Mouse (Mus musculus) limb, embryonic 13.5 days (tissue): ENCODE measurements around the gene Nek8. TPM values are rescaled to one million over a fixed set of nuclear protein-coding genes. Genes with fewer than 3 reads are reported as not detected.

Experiments used
- ATAC-seq: fragments of 200-750 bp; cut with Nextera tagmentation; 2 replicates; pipeline ENCODE4 v1.8.0; 2017; ENCODE audit warnings: low read depth, moderate number of reproducible peaks, moderate TSS enrichment; ENCODE audit not compliant: low FRiP score
- H3K27ac ChIP-seq: fragments of 300-500 bp; sonication (generic); 2 replicates; pipeline ENCODE4 v1.5.1; 2015; ENCODE audit warnings: inconsistent platforms, mild to moderate bottlenecking, moderate library complexity
- H3K27me3 ChIP-seq: fragments of 300-500 bp; sonication (generic); 2 replicates; pipeline ENCODE4 v1.6.1; 2015; ENCODE audit warnings: mild to moderate bottlenecking, inconsistent platforms
- H3K36me3 ChIP-seq: fragments of 300-500 bp; sonication (generic); 2 replicates; pipeline ENCODE4 v1.6.1; 2015; ENCODE audit warnings: inconsistent platforms, mild to moderate bottlenecking, moderate library complexity
- H3K4me1 ChIP-seq: fragments of 300-500 bp; sonication (generic); 2 replicates; pipeline ENCODE4 v1.6.1; 2015; ENCODE audit warnings: inconsistent platforms
- H3K4me2 ChIP-seq: fragments of 300-500 bp; sonication (generic); replicated peaks from 2 replicates; pipeline ENCODE4 v1.6.1; 2015; ENCODE audit warnings: inconsistent platforms, mild to moderate bottlenecking, moderate library complexity
- H3K4me3 ChIP-seq: fragments of 300-500 bp; sonication (generic); 2 replicates; pipeline ENCODE4 v1.5.1; 2015; ENCODE audit warnings: moderate library complexity, mild to moderate bottlenecking, inconsistent platforms
- H3K9ac ChIP-seq: fragments of 300-500 bp; sonication (generic); 2 replicates; pipeline ENCODE4 v1.6.1; 2015; ENCODE audit warnings: mild to moderate bottlenecking, inconsistent platforms
- H3K9me3 ChIP-seq: fragments of 300-500 bp; sonication (generic); 2 replicates; pipeline ENCODE4 v1.6.1; 2016; ENCODE audit warnings: inconsistent platforms
- WGBS: fragments of 180-500 bp; shearing (Covaris S2); methylation state at CpG from one replicate; pipeline ENCODE4 v1.1.7; 2015; 5-methylcytosine and 5-hydroxymethylcytosine counted together
- microRNA-seq: library from miRNA; unstranded; fragments of <30 nt; microRNA quantifications from one replicate; pipeline ENCODE4, GENCODE M21; 2016
- polyA plus RNA-seq: library from polyadenylated mRNA; unstranded; fragments of >200 nt; fragmentation: Nextera tagmentation; extraction: Ambion mirVana; gene quantifications from 2 replicates; pipeline ENCODE4 v1.2.1, GENCODE M21; 2015

Gene Nek8
- polyA plus RNA-seq, 1 experiment from 2014 or later, result 20.1 TPM

DNA sequence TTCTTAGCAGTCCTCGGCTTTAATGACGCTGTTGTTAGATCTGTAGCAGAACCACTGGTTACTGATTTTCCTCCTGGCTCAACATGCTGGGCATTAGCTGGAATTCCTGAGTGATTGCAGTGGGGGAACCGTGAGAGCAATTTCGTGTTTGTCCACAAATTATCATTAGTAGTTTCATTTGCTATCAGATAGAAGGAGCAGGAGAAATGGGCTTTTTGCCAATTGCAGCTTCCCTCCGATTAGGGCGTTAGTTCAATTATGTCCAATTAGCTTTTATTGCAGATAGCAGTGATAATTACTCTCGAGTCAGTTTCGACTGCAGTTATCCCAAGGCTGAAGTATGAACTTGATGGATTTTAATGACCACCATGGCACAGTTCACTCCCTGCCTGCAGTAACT, 47.0 kb downstream of the Nek8 start:
- H3K27ac ChIP-seq, result no peak overlapping the region
- no peaks in the 10 kb centered on the region for H3K9me3 ChIP-seq
- H3K36me3 ChIP-seq, result 0 out of 2 replicates have a peak, but pooled peaks cover 7% of the 10 kb centered on the region
- H3K4me3 ChIP-seq, result no peak overlapping the region
- peaks cover 24% of the 10 kb centered on the region for H3K4me1 ChIP-seq
- H3K27me3 ChIP-seq, result no peaks in the 10 kb centered on the region
- WGBS, result 65% methylated on average over 8 of the region's 8 CpGs
- no peak for ATAC-seq
- H3K9ac ChIP-seq, result no peak overlapping the region
- no peak overlapping the region for H3K4me2 ChIP-seq

DNA sequence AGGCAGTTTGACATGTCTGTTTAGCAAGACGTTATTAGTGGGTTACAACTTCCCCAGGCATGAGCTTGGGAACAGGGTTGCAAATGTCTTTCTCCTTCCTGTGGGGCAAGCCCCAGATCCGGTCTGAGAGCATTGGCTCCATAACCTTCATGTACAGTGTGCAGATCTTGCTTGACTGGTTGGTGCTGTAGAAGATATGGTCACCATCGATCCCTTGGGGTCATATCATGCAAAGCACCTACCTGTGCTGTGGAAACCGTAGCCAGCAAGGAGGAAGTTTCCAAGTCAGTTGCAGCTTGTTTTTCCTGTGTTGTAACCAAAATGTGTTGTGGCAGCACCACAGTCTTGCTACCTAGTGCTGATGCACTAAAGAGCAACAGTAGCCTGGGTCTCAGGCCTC, 49.7 kb downstream of the Nek8 start:
- Histone ChIP-seq H3K27me3 (no peaks in the 10 kb centered on the region), H3K4me1 (peaks cover 21% of the 10 kb centered on the region), H3K9me3 (no peaks in the 10 kb centered on the region), H3K36me3 (peaks cover 8% of the 10 kb centered on the region; the same call in 1 of the 2 replicates), H3K27ac (no peak overlapping the region), H3K4me2 (no peak overlapping the region), H3K4me3 (no peak overlapping the region), H3K9ac (no peak overlapping the region)
- no peak for ATAC-seq
- whole genome bisulfite sequencing, result 80% methylated on average over 4 of the region's 4 CpGs

DNA sequence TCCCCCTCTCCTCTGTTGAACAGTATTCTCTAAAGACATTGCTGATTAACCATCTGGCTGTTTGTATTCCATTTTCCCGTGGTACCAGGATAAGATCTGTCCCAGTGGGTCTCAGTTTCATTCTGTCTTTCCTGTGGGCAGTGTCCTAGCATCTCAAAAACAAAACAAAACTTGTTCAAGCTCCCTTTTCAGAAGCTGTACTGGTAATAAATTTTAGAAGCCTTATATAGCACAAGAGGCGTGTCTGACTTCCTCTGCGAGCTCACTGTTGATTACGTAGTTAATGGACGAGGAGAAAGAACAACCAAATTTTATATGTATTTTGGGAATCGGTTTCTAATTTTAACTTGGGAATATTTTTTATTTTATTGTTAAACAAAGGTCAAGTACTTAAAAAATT, 50.8 kb downstream of the Nek8 start:
- 57% methylated on average over 6 of the region's 6 CpGs for WGBS
- Histone ChIP-seq H3K4me3 (no peak overlapping the region), H3K27ac (no peak overlapping the region; the same call in 1 of the 2 replicates), H3K9ac (no peak overlapping the region), H3K4me2 (0 out of 2 replicates have a peak overlapping the region, but pooled peaks have one; percentile 2), H3K4me1 (peaks cover 24% of the 10 kb centered on the region), H3K9me3 (no peaks in the 10 kb centered on the region), H3K36me3 (peaks cover 3% of the 10 kb centered on the region; the same call in 1 of the 2 replicates), H3K27me3 (no peaks in the 10 kb centered on the region)
- ATAC-seq, result no peak

DNA sequence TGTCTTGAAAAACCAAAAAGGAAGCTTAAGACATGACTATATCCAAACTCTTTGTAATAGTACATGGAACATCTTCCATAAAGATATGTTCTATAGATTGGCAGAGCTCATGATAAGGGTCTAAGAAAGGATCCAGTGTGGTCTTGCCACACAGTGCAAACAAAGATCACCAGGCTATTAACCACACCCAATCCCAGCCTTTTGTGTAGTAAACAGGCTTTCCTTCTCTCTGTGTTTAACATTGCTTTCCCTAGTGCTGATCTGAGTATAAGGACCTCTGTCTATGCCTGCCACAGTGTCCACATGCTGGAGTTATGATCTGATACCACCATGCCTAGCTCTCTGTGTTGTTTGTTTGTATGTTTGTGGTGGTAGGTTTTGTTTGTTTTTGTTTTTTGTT, 52.7 kb downstream of the Nek8 start:
- Histone ChIP-seq H3K4me1 (peaks cover 24% of the 10 kb centered on the region), H3K36me3 (peaks cover 3% of the 10 kb centered on the region; the same call in 1 of the 2 replicates), H3K27ac (no peak overlapping the region), H3K27me3 (no peaks in the 10 kb centered on the region), H3K9ac (no peak overlapping the region), H3K9me3 (no peaks in the 10 kb centered on the region), H3K4me2 (no peak overlapping the region), H3K4me3 (no peak overlapping the region)
- no peak for ATAC-seq

DNA sequence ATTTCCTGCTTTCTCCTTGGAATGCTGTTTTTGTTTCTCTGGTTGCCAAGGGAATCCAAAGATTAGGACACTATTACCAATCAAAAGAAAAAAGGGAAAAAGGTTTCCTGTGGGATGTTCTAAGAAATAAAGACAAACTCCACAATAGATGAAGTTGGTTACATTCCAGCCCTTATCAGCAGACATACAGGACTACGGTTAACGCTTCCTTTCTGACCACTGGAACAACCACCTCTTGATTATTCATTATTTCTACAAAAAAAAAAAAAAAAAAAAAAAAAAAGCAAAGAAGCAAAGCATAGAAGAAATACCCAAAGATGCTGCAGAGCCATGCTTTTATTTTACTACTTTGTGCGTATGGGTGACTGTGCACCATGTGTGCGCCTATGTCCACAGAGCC, 53.7 kb downstream of the Nek8 start:
- H3K4me1 ChIP-seq, result peaks cover 24% of the 10 kb centered on the region
- H3K27me3 ChIP-seq, result no peaks in the 10 kb centered on the region
- no peak overlapping the region for H3K4me3 ChIP-seq
- H3K9ac ChIP-seq, result no peak overlapping the region
- H3K36me3 ChIP-seq, result peaks cover 3% of the 10 kb centered on the region; the same call in 1 of the 2 replicates
- WGBS, result 94% methylated on average over 4 of the region's 4 CpGs
- ATAC-seq, result no peak
- H3K4me2 ChIP-seq, result no peak overlapping the region
- no peak overlapping the region for H3K27ac ChIP-seq
- no peaks in the 10 kb centered on the region for H3K9me3 ChIP-seq

DNA sequence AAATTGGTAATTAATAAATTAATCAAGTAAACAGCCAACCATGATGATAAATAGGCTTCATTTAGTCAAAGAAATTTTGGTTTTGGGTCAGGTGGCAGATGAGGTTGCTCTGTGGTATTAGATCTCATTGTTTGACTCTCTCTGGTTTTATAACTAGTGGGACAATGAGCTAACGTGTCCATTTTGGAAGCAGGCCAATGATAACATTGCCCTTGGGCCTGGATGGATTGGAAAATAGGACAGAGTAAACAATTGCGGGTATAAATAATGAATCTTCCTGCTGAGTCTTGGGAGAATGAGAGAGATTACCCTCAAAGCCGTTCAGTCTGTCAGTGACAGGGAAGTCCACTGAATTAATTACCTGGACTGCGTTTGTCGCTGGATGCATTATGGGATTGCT, 55.3 kb downstream of the Nek8 start:
- Histone ChIP-seq H3K9me3 (no peaks in the 10 kb centered on the region), H3K4me2 (no peak overlapping the region), H3K9ac (no peak overlapping the region), H3K27ac (no peak overlapping the region), H3K4me1 (peaks cover 23% of the 10 kb centered on the region), H3K4me3 (no peak overlapping the region), H3K27me3 (no peaks in the 10 kb centered on the region), H3K36me3 (peaks cover 3% of the 10 kb centered on the region; the same call in 1 of the 2 replicates)
- no peak for ATAC-seq
- 77% methylated on average over 5 of the region's 5 CpGs for WGBS

DNA sequence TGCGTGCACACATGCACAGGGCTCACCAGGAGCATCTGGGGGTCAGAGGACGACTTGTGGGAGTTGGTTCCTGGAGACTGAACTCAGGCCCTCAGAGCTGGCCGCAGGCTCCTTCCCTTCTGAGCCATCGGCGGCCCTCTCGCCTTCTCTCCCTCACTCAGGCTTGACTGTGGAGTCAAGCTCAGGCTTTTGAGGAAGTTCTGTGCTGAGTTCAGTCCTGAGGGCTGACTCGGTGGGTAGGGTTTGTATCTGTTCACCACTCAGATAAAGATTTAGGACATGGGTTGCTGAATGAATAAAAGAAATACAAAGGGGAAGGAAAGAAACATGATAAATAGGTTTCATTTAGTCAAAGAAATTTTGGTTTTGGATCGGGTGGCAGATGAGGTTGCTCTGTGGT, 56.6 kb downstream of the Nek8 start:
- peaks cover 18% of the 10 kb centered on the region for H3K4me1 ChIP-seq
- no peak overlapping the region for H3K4me2 ChIP-seq
- ATAC-seq, result no peak
- H3K27me3 ChIP-seq, result no peaks in the 10 kb centered on the region
- 81% methylated on average over 8 of the region's 8 CpGs for WGBS
- H3K4me3 ChIP-seq, result no peak overlapping the region
- no peak overlapping the region for H3K9ac ChIP-seq
- no peak overlapping the region for H3K27ac ChIP-seq
- no peaks in the 10 kb centered on the region for H3K9me3 ChIP-seq
- peaks cover 3% of the 10 kb centered on the region; the same call in 1 of the 2 replicates for H3K36me3 ChIP-seq

DNA sequence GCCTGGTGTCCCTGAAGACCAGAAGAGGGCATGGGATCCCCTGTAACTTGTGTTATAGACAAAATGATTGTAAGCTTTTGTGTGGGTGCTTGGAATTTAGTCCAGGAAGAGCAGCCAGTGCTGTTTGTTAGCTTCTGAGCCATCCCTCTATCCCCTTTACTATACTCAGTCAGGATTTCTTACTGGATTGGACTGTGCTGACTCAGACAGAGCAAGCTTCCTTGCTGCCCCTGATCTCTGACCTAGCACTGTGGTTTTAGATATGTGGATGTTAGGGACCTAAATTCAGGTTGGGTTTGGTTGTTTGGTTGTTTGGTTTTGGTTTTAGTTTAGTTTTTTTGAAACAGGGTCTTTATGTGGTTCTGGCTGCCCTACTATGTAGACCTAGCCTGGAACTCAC, 58.0 kb downstream of the Nek8 start:
- H3K4me1 ChIP-seq, result peaks cover 29% of the 10 kb centered on the region
- H3K27me3 ChIP-seq, result no peaks in the 10 kb centered on the region
- ATAC-seq, result no peak

DNA sequence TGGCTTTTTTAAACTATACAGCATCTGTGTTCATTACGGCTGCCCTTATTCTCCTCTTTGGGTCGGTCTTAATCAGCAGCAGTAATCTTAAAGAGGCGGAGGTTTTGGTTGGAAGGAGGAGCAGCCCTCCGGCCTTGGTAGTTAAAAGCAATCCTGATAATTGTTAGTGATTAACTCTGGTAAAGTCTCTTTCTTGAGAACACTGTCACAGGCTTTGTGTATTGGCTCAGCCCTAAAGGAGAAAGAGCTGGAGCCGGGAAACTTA, 60.4 kb downstream of the Nek8 start:
- no peak for ATAC-seq
- peak overlapping the region; percentile 83 for H3K4me3 ChIP-seq
- H3K4me2 ChIP-seq, result peak overlapping the region; percentile 79
- H3K27me3 ChIP-seq, result no peaks in the 10 kb centered on the region
- peaks cover 27% of the 10 kb centered on the region for H3K4me1 ChIP-seq
- H3K27ac ChIP-seq, result peak overlapping the region; percentile 81; the same call in 1 of the 2 replicates
- 4% methylated on average over 5 of the region's 5 CpGs for WGBS
- H3K9me3 ChIP-seq, result no peaks in the 10 kb centered on the region
- H3K9ac ChIP-seq, result peak overlapping the region; percentile 83
- H3K36me3 ChIP-seq, result no peaks in the 10 kb centered on the region

More for the DNA sequence above, 58.0 kb downstream of the Nek8 start:
- H3K27ac ChIP-seq, result no peak overlapping the region
- no peaks in the 10 kb centered on the region for H3K9me3 ChIP-seq
- no peak overlapping the region for H3K9ac ChIP-seq
- H3K36me3 ChIP-seq, result peaks cover 3% of the 10 kb centered on the region; the same call in 1 of the 2 replicates
- H3K4me3 ChIP-seq, result no peak overlapping the region
- H3K4me2 ChIP-seq, result no peak overlapping the region

Small RNA genes within 50 kb of the gene (microRNA-seq; reads per million reads assigned to microRNA genes)
- not detected for gene Mir7653

Other genes with a start within 250 kb of the Nek8 start
- 0.18 and 0.60 TPM in 2 replicates for gene Sez6, start 245.9 kb downstream of the Nek8 start, polyA plus RNA-seq
- 21.5 and 22.0 TPM in 2 replicates for gene Phf12, start 193.9 kb downstream of the Nek8 start, polyA plus RNA-seq
- gene Dhrs13, start 144.4 kb downstream of the Nek8 start, polyA plus RNA-seq, result 20.1 and 21.1 TPM in 2 replicates
- gene Flot2, start 138.7 kb downstream of the Nek8 start, polyA plus RNA-seq, result 52.0 and 52.9 TPM in 2 replicates
- gene Eral1, start 96.3 kb downstream of the Nek8 start, polyA plus RNA-seq, result 37.8 and 38.7 TPM in 2 replicates
- 13.7 and 16.1 TPM in 2 replicates for gene Fam222b, start 82.0 kb downstream of the Nek8 start, polyA plus RNA-seq
- gene Traf4, start 11.1 kb downstream of the Nek8 start, polyA plus RNA-seq, result 108 and 109 TPM in 2 replicates
- gene Tlcd1, start within 50 bp of the Nek8 start, polyA plus RNA-seq, result 13.5 and 14.1 TPM in 2 replicates
- 1,373 and 1,384 TPM in 2 replicates for gene Rpl23a, start 6.9 kb upstream of the Nek8 start, polyA plus RNA-seq
- 171 and 185 TPM in 2 replicates for gene Rab34, start 11.8 kb upstream of the Nek8 start, polyA plus RNA-seq
- gene Proca1, start 16.7 kb upstream of the Nek8 start, polyA plus RNA-seq, result 2.7 and 3.0 TPM in 2 replicates
- gene Sdf2, start 69.1 kb upstream of the Nek8 start, polyA plus RNA-seq, result 78.9 and 81.2 TPM in 2 replicates
- 29.4 and 33.2 TPM in 2 replicates for gene Supt6, start 69.3 kb upstream of the Nek8 start, polyA plus RNA-seq
- gene 2610507B11Rik, start 85.1 kb upstream of the Nek8 start, polyA plus RNA-seq, result 74.7 and 76.1 TPM in 2 replicates
- 0.11 and 0.56 TPM in 2 replicates for gene BC030499, start 114.2 kb upstream of the Nek8 start, polyA plus RNA-seq
- 39.6 and 45.8 TPM in 2 replicates for gene Spag5, start 124.9 kb upstream of the Nek8 start, polyA plus RNA-seq
- 6.5 and 6.6 TPM in 2 replicates for gene Aldoc, start 146.3 kb upstream of the Nek8 start, polyA plus RNA-seq
- 88.5 and 88.9 TPM in 2 replicates for gene Pigs, start 151.7 kb upstream of the Nek8 start, polyA plus RNA-seq
- gene Unc119, start 166.8 kb upstream of the Nek8 start, polyA plus RNA-seq, result 70.1 and 74.7 TPM in 2 replicates
- gene Foxn1, start 209.9 kb upstream of the Nek8 start, polyA plus RNA-seq, result 0.24 and 0.48 TPM in 2 replicates
- gene Slc13a2, start 245.5 kb upstream of the Nek8 start, polyA plus RNA-seq, result not detected in 2 replicates